Mouse (Mus musculus) ES-Bruce4 (cell line): ENCODE measurements at regions not wholly inside any gene's neighbourhood (a gene's known extent, or its start where the extent isn't known, plus 50 kb on each side); places are given as distances from the start of the nearest gene placed in this dataset.

Source experiments
- CTCF ChIP-seq: IDR thresholded peaks from one replicate; pipeline ENCODE4 v1.8.1; 2011; ENCODE audit warnings: low read depth, low read length
- EP300 ChIP-seq: IDR thresholded peaks from 2 replicates; pipeline ENCODE4 v1.6.1; 2011; ENCODE audit warnings: low read depth, low read length; ENCODE audit not compliant: insufficient read depth
- POLR2A ChIP-seq: IDR thresholded peaks from one replicate; pipeline ENCODE4 v1.8.1; 2011; ENCODE audit warnings: low read length; ENCODE audit not compliant: insufficient read depth

- TF ChIP-seq CTCF: no peak
- TF ChIP-seq POLR2A: no peak
- TF ChIP-seq EP300: no peak
Measured at GRCm38 (mm10) chr11:86428926-86429325, 55.5 kb upstream of the Rnft1 start.
